Mouse (Mus musculus) CH12.LX (cell line): Measurements from ENCODE around the gene Gprin3. TPM values are rescaled to one million over a fixed set of nuclear protein-coding genes. Genes with fewer than 3 reads are reported as not detected.

Experiments used
- DNase-seq: peaks from one replicate; pipeline ENCODE4 v3.0.0-alpha.2; 2013; ENCODE audit errors: extremely low read depth
- H3K27ac ChIP-seq: 2 replicates; pipeline ENCODE4 v1.5.1; 2012; ENCODE audit warnings: low read depth, mild to moderate bottlenecking, control low read depth, moderate library complexity; ENCODE audit not compliant: insufficient read depth
- H3K27me3 ChIP-seq: replicated peaks from 2 replicates; pipeline ENCODE3; 2012; ENCODE audit warnings: inconsistent platforms
- H3K36me3 ChIP-seq, 2 experiments: replicated peaks in 1 of 2; 2 replicates each; pipeline versions ENCODE3 to v1.6.1; 2012; ENCODE audit warnings: inconsistent platforms in 1 of 2, low read length in 1 of 2, mild to moderate bottlenecking in 1 of 2, mixed read lengths in 1 of 2, moderate library complexity in 1 of 2; ENCODE audit not compliant: control insufficient read depth in 1 of 2, insufficient read depth in 1 of 2
- H3K4me1 ChIP-seq, 2 experiments: 2 replicates each; pipeline ENCODE4 v1.6.1; 2012; ENCODE audit warnings: inconsistent platforms in 1 of 2, moderate library complexity in 1 of 2; ENCODE audit not compliant: insufficient read depth in 2 of 2, control insufficient read depth in 1 of 2
- H3K4me2 ChIP-seq: 2 replicates; pipeline ENCODE4 v1.6.1; 2012; ENCODE audit warnings: low read depth, mild to moderate bottlenecking, control low read depth; ENCODE audit not compliant: poor library complexity, insufficient read depth, severe bottlenecking
- H3K4me3 ChIP-seq, 3 experiments: fragments of 150-350 bp in 1 of 3; sonication (generic) in 1 of 3; replicated peaks in 1 of 3; 2 replicates each; pipeline versions ENCODE3 to v1.5.1; 2011 to 2012; ENCODE audit warnings: low read depth in 2 of 3, low read length in 2 of 3, mild to moderate bottlenecking in 2 of 3, moderate library complexity in 2 of 3, control low read depth in 1 of 3, improper control_type of control experiment in 1 of 3, inconsistent platforms in 1 of 3, mixed read lengths in 1 of 3; ENCODE audit not compliant: poor library complexity in 1 of 3
- H3K79me2 ChIP-seq: replicated peaks from 2 replicates; pipeline ENCODE4 v1.6.1; 2012; ENCODE audit warnings: mild to moderate bottlenecking, moderate library complexity; ENCODE audit not compliant: control insufficient read depth, poor library complexity, insufficient read depth, severe bottlenecking; ENCODE audit errors: extremely low read depth
- H3K9ac ChIP-seq: 2 replicates; pipeline ENCODE4 v1.6.1; 2012; ENCODE audit warnings: low read depth, mild to moderate bottlenecking, control low read depth, moderate library complexity; ENCODE audit not compliant: insufficient read depth
- H3K9me3 ChIP-seq: replicated peaks from 2 replicates; pipeline ENCODE3; 2012; ENCODE audit warnings: low read length, inconsistent platforms, mixed read lengths
- EP300 ChIP-seq: IDR thresholded peaks from 2 replicates; pipeline ENCODE4 v1.6.1; 2011; ENCODE audit warnings: low read length, improper control_type of control experiment
- ETS1 ChIP-seq: conservative IDR thresholded peaks from 2 replicates; pipeline ENCODE4 v1.6.1; 2012; ENCODE audit warnings: low read depth, mild to moderate bottlenecking, inconsistent platforms, low read length, improper control_type of control experiment, moderate library complexity
- GABPA ChIP-seq: IDR thresholded peaks from 2 replicates; pipeline ENCODE4 v1.6.1; 2012; ENCODE audit warnings: low read depth, low read length, improper control_type of control experiment, inconsistent platforms; ENCODE audit not compliant: insufficient replicate concordance
- HCFC1 ChIP-seq: IDR thresholded peaks from 2 replicates; pipeline ENCODE4 v1.6.1; 2012; ENCODE audit warnings: low read depth, mild to moderate bottlenecking, inconsistent platforms, low read length, improper control_type of control experiment
- JUND ChIP-seq: conservative IDR thresholded peaks from 2 replicates; pipeline ENCODE4 v1.6.1; 2011; ENCODE audit warnings: low read depth, low read length, improper control_type of control experiment
- MAZ ChIP-seq: IDR thresholded peaks from 2 replicates; pipeline ENCODE4 v1.6.1; 2012; ENCODE audit warnings: low read depth, mild to moderate bottlenecking, inconsistent platforms, low read length, improper control_type of control experiment, moderate library complexity
- MEF2A ChIP-seq: IDR thresholded peaks from 2 replicates; pipeline ENCODE4 v1.6.1; 2014; ENCODE audit warnings: low read depth, mild to moderate bottlenecking, inconsistent platforms, low read length, improper control_type of control experiment, borderline replicate concordance
- MXI1 ChIP-seq: IDR thresholded peaks from 2 replicates; pipeline ENCODE4 v1.6.1; 2011; ENCODE audit warnings: mild to moderate bottlenecking, low read depth, low read length, improper control_type of control experiment
- MYC ChIP-seq: IDR thresholded peaks from 2 replicates; pipeline ENCODE4 v1.6.1; 2011; ENCODE audit warnings: low read depth, mild to moderate bottlenecking, improper control_type of control experiment, low read length
- NELFE ChIP-seq: IDR thresholded peaks from 2 replicates; pipeline ENCODE4 v1.6.1; 2011; ENCODE audit warnings: low read depth, low read length, improper control_type of control experiment
- NRF1 ChIP-seq: IDR thresholded peaks from 2 replicates; pipeline ENCODE4 v1.6.1; 2014; ENCODE audit warnings: low read depth, mild to moderate bottlenecking, inconsistent platforms, low read length, improper control_type of control experiment, moderate library complexity
- PAX5 ChIP-seq: IDR thresholded peaks from 2 replicates; pipeline ENCODE4 v1.6.1; 2012; ENCODE audit warnings: low read length, inconsistent platforms, mixed read lengths
- POLR2A ChIP-seq: IDR thresholded peaks from 2 replicates; pipeline ENCODE4 v1.6.1; 2011; ENCODE audit warnings: low read depth, mild to moderate bottlenecking, improper control_type of control experiment, low read length
- POLR2AphosphoS2 ChIP-seq: IDR thresholded peaks from 2 replicates; pipeline ENCODE4 v1.6.1; 2011; ENCODE audit warnings: low read depth, low read length, improper control_type of control experiment
- RCOR1 ChIP-seq: conservative IDR thresholded peaks from 2 replicates; pipeline ENCODE4 v1.6.1; 2012; ENCODE audit warnings: low read depth, mild to moderate bottlenecking, inconsistent platforms, low read length, improper control_type of control experiment
- SIN3A ChIP-seq: IDR thresholded peaks from 2 replicates; pipeline ENCODE4 v1.6.1; 2012; ENCODE audit warnings: low read length, improper control_type of control experiment, inconsistent platforms
- SMC3 ChIP-seq: IDR thresholded peaks from 2 replicates; pipeline ENCODE4 v1.6.1; 2011; ENCODE audit warnings: low read depth, low read length, improper control_type of control experiment
- TBP ChIP-seq: conservative IDR thresholded peaks from 2 replicates; pipeline ENCODE4 v1.6.1; 2011; ENCODE audit warnings: low read depth, low read length, improper control_type of control experiment
- TCF12 ChIP-seq: IDR thresholded peaks from 2 replicates; pipeline ENCODE4 v1.6.1; 2014; ENCODE audit warnings: low read depth, mild to moderate bottlenecking, inconsistent platforms, low read length, improper control_type of control experiment
- USF1 ChIP-seq: IDR thresholded peaks from 2 replicates; pipeline ENCODE4 v1.6.1; 2014; ENCODE audit warnings: low read depth, mild to moderate bottlenecking, inconsistent platforms, low read length, improper control_type of control experiment
- ZC3H11A ChIP-seq: IDR thresholded peaks from 2 replicates; pipeline ENCODE4 v1.6.1; 2012; ENCODE audit warnings: low read depth, mild to moderate bottlenecking, inconsistent platforms, low read length, improper control_type of control experiment
- ZMIZ1 ChIP-seq: IDR thresholded peaks from 2 replicates; pipeline ENCODE4 v1.6.1; 2012; ENCODE audit warnings: low read depth, mild to moderate bottlenecking, inconsistent platforms, low read length, improper control_type of control experiment
- ZNF384 ChIP-seq: IDR thresholded peaks from 2 replicates; pipeline ENCODE4 v1.6.1; 2012; ENCODE audit warnings: low read depth, low read length, improper control_type of control experiment, inconsistent platforms
- dilution Hi-C: fragments of 300-500 bp; cut with MboI; formaldehyde crosslinking; loops from 2 replicates; pipeline ENCODE4 v1.14.3; 2020; ENCODE audit warnings: low sequenced_read_pairs; ENCODE audit not compliant: extremely low pct_unique_long_range_greater_than_20kb, extremely low pct_ligation_motif_present
- in situ Hi-C: fragments of 300-500 bp; cut with MboI; formaldehyde crosslinking; loops from 3 replicates; pipeline ENCODE4 v1.14.3; 2019; ENCODE audit warnings: low sequenced_read_pairs, low pct_ligation_motif_present, low pct_unique_long_range_greater_than_20kb, mixed read lengths
- polyA plus RNA-seq: library from polyadenylated mRNA; unstranded; fragments of >175 nt; gene quantifications from 2 replicates; pipeline ENCODE4 v1.2.1, GENCODE M21; 2012; ENCODE audit warnings: low read depth; ENCODE audit not compliant: insufficient read length
- total RNA-seq, 2 experiments: library from RNA; depleted of rRNA; stranded (reverse); fragments of 300-350 nt in 1 of 2; fragments of >200 nt in 1 of 2; gene quantifications; 2 replicates each; pipeline ENCODE4 v1.2.3; 2012 to 2014

Gene Gprin3
- total RNA-seq (2012; rRNA removed), result not detected in 2 replicates
- total RNA-seq (2014; rRNA removed), result 0.03 TPM in 2 replicates
- polyA plus RNA-seq, result not detected in 2 replicates

GRCm38 (mm10) chr6:59425824-59426533 lies at the start of gene Gprin3:
TSS of gene Gprin3 (minus strand) at chr6:59426294.
- in situ Hi-C loops, result no loop called here
- no peak within 1 kb of the TSS for H3K4me2 ChIP-seq

GRCm38 (mm10) chr6:59458861-59459260 lies 32.8 kb upstream of the Gprin3 start:
- no peak overlapping the region for H3K27ac ChIP-seq
- no peaks in the 10 kb centered on the region for H3K79me2 ChIP-seq
- H3K4me3 ChIP-seq, result no peak overlapping the region
- no peak overlapping the region for H3K4me2 ChIP-seq
- TF ChIP-seq EP300 (no peak), NELFE (no peak), TBP (no peak), NRF1 (no peak), RCOR1 (no peak), MYC (no peak), SMC3 (no peak), POLR2AphosphoS2 (no peak), ZNF384 (no peak), MXI1 (no peak), POLR2A (no peak), TCF12 (no peak), PAX5 (no peak), USF1 (no peak), ZC3H11A (no peak)
- no peaks in the 10 kb centered on the region for H3K4me1 ChIP-seq
- H3K36me3 ChIP-seq, result no peaks in the 10 kb centered on the region
- no peak overlapping the region for H3K9ac ChIP-seq
- dilution Hi-C loops (no loop called here), in situ Hi-C loops (no loop called here)
- DNase-seq, result no peak
- H3K9me3 ChIP-seq, result no peaks in the 10 kb centered on the region
- no peaks in the 10 kb centered on the region for H3K27me3 ChIP-seq

More at GRCm38 (mm10) chr6:59425824-59426533, at the start of gene Gprin3:
- no peaks in the 10 kb centered on the region for H3K27me3 ChIP-seq
- dilution Hi-C loops, result no loop called here
- no peak within 1 kb of the TSS for H3K4me3 ChIP-seq
- H3K9me3 ChIP-seq, result no peaks in the 10 kb centered on the region
- no peaks in the 10 kb centered on the region for H3K36me3 ChIP-seq
- TF ChIP-seq ZC3H11A (no peak), SMC3 (no peak), GABPA (no peak), PAX5 (no peak), NELFE (no peak), TBP (no peak), MAZ (no peak), POLR2A (no peak), MYC (no peak), JUND (no peak), ZMIZ1 (no peak), SIN3A (no peak), MEF2A (no peak), RCOR1 (no peak), ETS1 (no peak), HCFC1 (no peak)
- no peak within 1 kb of the TSS for H3K27ac ChIP-seq
- no peaks in the 10 kb centered on the region for H3K79me2 ChIP-seq
- H3K9ac ChIP-seq, result no peak within 1 kb of the TSS
- no peak for DNase-seq
- H3K4me1 ChIP-seq, result no peaks in the 10 kb centered on the region
